Mouse (Mus musculus): ENCODE data around the gene Khdrbs1.

- TF ChIP-seq POLR2A (IDR thresholded peaks at IDR 0.05; ENCODE audit: insufficient read depth, low read depth, low read length) (no peak), CTCF (IDR thresholded peaks at IDR 0.05; ENCODE audit: insufficient read depth, low read depth, low read length) (no peak)
These were observed 87.3 kb downstream of the Khdrbs1 start for GRCm38 (mm10) chr4:129654770-129655169.

Measured in olfactory bulb, adult 2 months (tissue).